Mouse (Mus musculus): ENCODE results near the gene Pou6f2. TPM values are rescaled to one million over a fixed set of nuclear protein-coding genes. Genes with fewer than 3 reads are reported as not detected.

Gene Pou6f2
- total RNA-seq, 2 experiments from 2014 or later = not detected

GRCm38 (mm10) chr13:18081443-18082119, 315.9 kb downstream of the Pou6f2 start:
- no peak for ATAC-seq (replicated peaks; ENCODE audit: poor library complexity, severe bottlenecking)

Data from granulocyte monocyte progenitor cell, adult 5-6 weeks (primary cell).